Mouse (Mus musculus): ENCODE data around the gene Slc22a14. TPM values are rescaled to one million over a fixed set of nuclear protein-coding genes. Genes with fewer than 3 reads are reported as not detected.

Slc22a14 gene
- total RNA-seq, 1 experiment = 0.45 TPM

GRCm38 (mm10) chr9:119322289-119323259 lies 42.8 kb downstream of the Slc22a14 start, which contains the start of gene Oxsr1:
Gene Oxsr1, minus strand, starts transcription at chr9:119322427.
- in situ Hi-C loops (cut with MboI; ENCODE audit: low sequenced_read_pairs in 2 of 2, unreplicated experiment in 2 of 2) = no loop called here

GRCm38 (mm10) chr9:119321392-119322229 lies 43.7 kb downstream of the Slc22a14 start:
- in situ Hi-C loops (cut with MboI; ENCODE audit: low sequenced_read_pairs in 2 of 2, unreplicated experiment in 2 of 2) = no loop called here
- Histone ChIP-seq H3K9ac (ENCODE audit: insufficient read depth, low read depth, low read length, poor library complexity, severe bottlenecking) (peak overlapping the region; percentile 89), H3K4me3 (ENCODE audit: insufficient read depth in 1 of 2, low read depth in 1 of 2, low read length in 2 of 2, poor library complexity in 1 of 2, severe bottlenecking in 1 of 2) (peak overlapping the region; percentile 78 to 90), H3K9me3 (ENCODE audit: control insufficient read depth, insufficient read depth, low read depth, low read length) (no peaks in the 10 kb centered on the region), H3K27ac (ENCODE audit: insufficient read depth, low read depth, low read length, poor library complexity, severe bottlenecking) (peak overlapping the region; percentile 92), H3K4me1 (ENCODE audit: control insufficient read depth in 2 of 2, insufficient read depth in 2 of 2, low read length in 2 of 2, poor library complexity in 1 of 2) (peaks cover 4 to 5% of the 10 kb centered on the region in 2 experiments; a peak in 2 of 4 replicates), H3K36me3 (ENCODE audit: control insufficient read depth, insufficient read depth, low read length, poor library complexity, severe bottlenecking) (no peaks in the 10 kb centered on the region)
- no peak for TF ChIP-seq HCFC1 (IDR thresholded peaks at IDR 0.05; ENCODE audit: borderline replicate concordance, insufficient read depth, low read length)
- TF ChIP-seq ZNF384 (IDR thresholded peaks at IDR 0.05; ENCODE audit: low read depth, low read length) = no peak
- TF ChIP-seq CHD2 (IDR thresholded peaks at IDR 0.05; ENCODE audit: low read depth, low read length) = no peak
- no peak for TF ChIP-seq MAFK (IDR thresholded peaks at IDR 0.05; ENCODE audit: insufficient read depth, low read depth, low read length)
- no peak for TF ChIP-seq ZC3H11A (IDR thresholded peaks at IDR 0.05; ENCODE audit: borderline replicate concordance, low read depth, low read length)
- no peak for DNase-seq (ENCODE audit: low read depth, low spot score)

More at GRCm38 (mm10) chr9:119322289-119323259, 42.8 kb downstream of the Slc22a14 start, which contains the start of gene Oxsr1:
- Histone ChIP-seq H3K36me3 (ENCODE audit: control insufficient read depth, insufficient read depth, low read length, poor library complexity, severe bottlenecking) (no peaks in the 10 kb centered on the region), H3K9ac (ENCODE audit: insufficient read depth, low read depth, low read length, poor library complexity, severe bottlenecking) (peak within 1 kb of the TSS; percentile 89), H3K9me3 (ENCODE audit: control insufficient read depth, insufficient read depth, low read depth, low read length) (no peaks in the 10 kb centered on the region), H3K4me3 (ENCODE audit: insufficient read depth in 1 of 2, low read depth in 1 of 2, low read length in 2 of 2, poor library complexity in 1 of 2, severe bottlenecking in 1 of 2) (peak within 1 kb of the TSS; percentile 78 to 90), H3K4me1 (ENCODE audit: control insufficient read depth in 2 of 2, insufficient read depth in 2 of 2, low read length in 2 of 2, poor library complexity in 1 of 2) (peaks cover 4 to 5% of the 10 kb centered on the region in 2 experiments; a peak in 2 of 4 replicates), H3K27ac (ENCODE audit: insufficient read depth, low read depth, low read length, poor library complexity, severe bottlenecking) (peak within 1 kb of the TSS; percentile 93)
- DNase-seq (ENCODE audit: low read depth, low spot score) = peak; percentile 99
- TF ChIP-seq ZC3H11A (IDR thresholded peaks at IDR 0.05; ENCODE audit: borderline replicate concordance, low read depth, low read length) = no peak
- TF ChIP-seq ZNF384 (IDR thresholded peaks at IDR 0.05; ENCODE audit: low read depth, low read length) = peak; percentile 98
- TF ChIP-seq MAFK (IDR thresholded peaks at IDR 0.05; ENCODE audit: insufficient read depth, low read depth, low read length) = no peak
- peak; percentile 88 for TF ChIP-seq HCFC1 (IDR thresholded peaks at IDR 0.05; ENCODE audit: borderline replicate concordance, insufficient read depth, low read length)
- peak; percentile 89 for TF ChIP-seq CHD2 (IDR thresholded peaks at IDR 0.05; ENCODE audit: low read depth, low read length)

- no peak for DNase-seq (ENCODE audit: low read depth, low spot score)
- Histone ChIP-seq H3K27ac (ENCODE audit: insufficient read depth, low read depth, low read length, poor library complexity, severe bottlenecking) (peak overlapping the region; percentile 92; the same call in 1 of the 2 replicates), H3K4me3 (ENCODE audit: insufficient read depth in 1 of 2, low read depth in 1 of 2, low read length in 2 of 2, poor library complexity in 1 of 2, severe bottlenecking in 1 of 2) (peak overlapping the region; percentile 78 to 90), H3K9ac (ENCODE audit: insufficient read depth, low read depth, low read length, poor library complexity, severe bottlenecking) (peak overlapping the region; percentile 89), H3K4me1 (ENCODE audit: control insufficient read depth in 2 of 2, insufficient read depth in 2 of 2, low read length in 2 of 2, poor library complexity in 1 of 2) (peaks cover 4 to 7% of the 10 kb centered on the region in 2 experiments; a peak in 2 of 4 replicates), H3K36me3 (ENCODE audit: control insufficient read depth, insufficient read depth, low read length, poor library complexity, severe bottlenecking) (no peaks in the 10 kb centered on the region), H3K9me3 (ENCODE audit: control insufficient read depth, insufficient read depth, low read depth, low read length) (no peaks in the 10 kb centered on the region)
- TF ChIP-seq ZNF384 (IDR thresholded peaks at IDR 0.05; ENCODE audit: low read depth, low read length) = no peak
- TF ChIP-seq HCFC1 (IDR thresholded peaks at IDR 0.05; ENCODE audit: borderline replicate concordance, insufficient read depth, low read length) = 0 out of 2 replicates have a peak, but pooled peaks have one; percentile 28
- no peak for TF ChIP-seq MAFK (IDR thresholded peaks at IDR 0.05; ENCODE audit: insufficient read depth, low read depth, low read length)
- no peak for TF ChIP-seq CHD2 (IDR thresholded peaks at IDR 0.05; ENCODE audit: low read depth, low read length)
- TF ChIP-seq ZC3H11A (IDR thresholded peaks at IDR 0.05; ENCODE audit: borderline replicate concordance, low read depth, low read length) = no peak
- in situ Hi-C loops (cut with MboI; ENCODE audit: low sequenced_read_pairs in 2 of 2, unreplicated experiment in 2 of 2) = no loop called here
Measured at GRCm38 (mm10) chr9:119320946-119321345, 44.4 kb downstream of the Slc22a14 start.

GRCm38 (mm10) chr9:119320446-119320845 lies 44.9 kb downstream of the Slc22a14 start:
- Histone ChIP-seq H3K36me3 (ENCODE audit: control insufficient read depth, insufficient read depth, low read length, poor library complexity, severe bottlenecking) (no peaks in the 10 kb centered on the region), H3K9me3 (ENCODE audit: control insufficient read depth, insufficient read depth, low read depth, low read length) (no peaks in the 10 kb centered on the region), H3K4me1 (ENCODE audit: control insufficient read depth in 2 of 2, insufficient read depth in 2 of 2, low read length in 2 of 2, poor library complexity in 1 of 2) (peaks cover 4 to 7% of the 10 kb centered on the region in 2 experiments; a peak in 2 of 4 replicates), H3K4me3 (ENCODE audit: insufficient read depth in 1 of 2, low read depth in 1 of 2, low read length in 2 of 2, poor library complexity in 1 of 2, severe bottlenecking in 1 of 2) (peak overlapping the region; percentile 78 to 90), H3K9ac (ENCODE audit: insufficient read depth, low read depth, low read length, poor library complexity, severe bottlenecking) (peak overlapping the region; percentile 89), H3K27ac (ENCODE audit: insufficient read depth, low read depth, low read length, poor library complexity, severe bottlenecking) (peak overlapping the region; percentile 71)
- DNase-seq (ENCODE audit: low read depth, low spot score) = no peak
- TF ChIP-seq CHD2 (IDR thresholded peaks at IDR 0.05; ENCODE audit: low read depth, low read length) = no peak
- no peak for TF ChIP-seq ZNF384 (IDR thresholded peaks at IDR 0.05; ENCODE audit: low read depth, low read length)
- no peak for TF ChIP-seq MAFK (IDR thresholded peaks at IDR 0.05; ENCODE audit: insufficient read depth, low read depth, low read length)
- TF ChIP-seq HCFC1 (IDR thresholded peaks at IDR 0.05; ENCODE audit: borderline replicate concordance, insufficient read depth, low read length) = no peak
- TF ChIP-seq ZC3H11A (IDR thresholded peaks at IDR 0.05; ENCODE audit: borderline replicate concordance, low read depth, low read length) = no peak
- in situ Hi-C loops (cut with MboI; ENCODE audit: low sequenced_read_pairs in 2 of 2, unreplicated experiment in 2 of 2) = no loop called here
